Mouse (Mus musculus): ENCODE results near the gene Rin3. TPM values are rescaled to one million over a fixed set of nuclear protein-coding genes. Genes with fewer than 3 reads are reported as not detected.

Gene Rin3
- polyA plus RNA-seq, 1 experiment = 40.9 TPM

DNA sequence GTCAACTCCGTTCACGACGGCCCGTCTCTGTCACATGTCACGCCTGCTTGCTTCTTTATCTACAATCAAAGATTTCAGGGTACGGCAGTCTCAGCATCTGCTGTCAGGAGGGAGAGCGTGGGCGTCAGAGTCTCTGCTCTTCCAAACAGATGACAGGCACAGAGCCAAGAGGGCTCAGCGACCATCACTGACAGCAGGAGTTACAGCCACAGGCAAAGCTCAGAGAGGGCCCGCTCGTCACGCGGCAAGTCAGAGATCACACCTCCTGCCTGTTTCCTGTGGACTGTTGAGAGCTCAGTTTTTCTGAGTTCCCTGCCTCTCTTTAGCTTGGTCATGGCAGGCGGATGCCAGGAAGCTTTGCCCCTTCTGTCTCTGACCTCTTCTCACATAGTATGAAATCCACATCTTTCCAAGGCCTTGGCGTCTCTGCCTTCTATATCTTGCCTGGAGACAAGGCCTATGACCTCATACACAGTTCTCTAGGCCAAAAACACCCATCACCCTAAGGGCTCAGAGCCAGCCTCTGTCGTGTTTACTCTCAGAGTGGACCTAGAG, 25.7 kb downstream of the Rin3 start:
- H3K4me3 ChIP-seq (replicated peaks; ENCODE audit: extremely low read depth, low read depth, low read length) = no peak overlapping the region
- TF ChIP-seq CTCF (IDR thresholded peaks at IDR 0.05; ENCODE audit: insufficient read depth, low read length) (no peak), POLR2A (IDR thresholded peaks at IDR 0.05; ENCODE audit: borderline replicate concordance, extremely low read depth, low read depth, low read length) (no peak)
- peak; percentile 42 for DNase-seq
- WGBS = 24% methylated on average over 16 of the region's 16 CpGs
- peaks cover 37% of the 10 kb centered on the region for H3K4me1 ChIP-seq (ENCODE audit: control insufficient read depth, insufficient read depth, low read length)

DNA sequence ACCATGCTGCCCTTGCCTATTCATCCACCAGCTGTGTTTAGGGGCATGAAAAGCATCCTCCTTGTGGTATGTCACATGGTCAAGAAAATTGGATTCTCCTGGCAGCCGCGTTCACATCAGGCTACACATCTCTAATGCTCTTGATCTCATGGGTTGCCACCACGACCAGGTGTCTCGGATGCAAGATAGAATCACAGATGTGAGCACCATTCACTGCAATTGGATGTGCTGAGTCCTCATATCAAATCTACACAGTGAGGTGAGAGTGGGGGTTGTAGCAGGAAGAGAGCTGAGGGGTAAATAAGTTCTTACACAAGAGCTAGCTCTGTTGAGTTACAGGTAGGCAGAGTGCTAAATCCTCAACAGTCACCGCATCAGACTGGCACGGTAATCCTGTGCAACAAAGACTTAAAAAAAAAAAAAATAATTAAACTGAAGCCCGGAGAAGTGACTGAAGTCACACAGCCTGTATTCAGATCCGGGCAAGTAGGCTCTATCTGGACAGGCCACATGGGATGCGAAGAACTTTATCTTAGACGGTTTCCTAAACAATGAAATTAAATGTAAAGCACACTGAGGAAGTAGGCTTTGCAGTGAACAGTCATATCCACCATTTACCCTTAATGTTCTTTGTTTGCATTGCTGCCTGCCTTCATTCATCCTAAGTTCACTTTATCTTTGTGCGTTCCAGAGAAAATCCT, 26.4 kb downstream of the Rin3 start:
- Histone ChIP-seq H3K4me1 (ENCODE audit: control insufficient read depth, insufficient read depth, low read length) (peaks cover 32% of the 10 kb centered on the region), H3K4me3 (replicated peaks; ENCODE audit: extremely low read depth, low read depth, low read length) (no peak overlapping the region)
- WGBS = 83% methylated on average over 11 of the region's 11 CpGs
- DNase-seq = no peak
- TF ChIP-seq POLR2A (IDR thresholded peaks at IDR 0.05; ENCODE audit: borderline replicate concordance, extremely low read depth, low read depth, low read length) (no peak), CTCF (IDR thresholded peaks at IDR 0.05; ENCODE audit: insufficient read depth, low read length) (no peak)

DNA sequence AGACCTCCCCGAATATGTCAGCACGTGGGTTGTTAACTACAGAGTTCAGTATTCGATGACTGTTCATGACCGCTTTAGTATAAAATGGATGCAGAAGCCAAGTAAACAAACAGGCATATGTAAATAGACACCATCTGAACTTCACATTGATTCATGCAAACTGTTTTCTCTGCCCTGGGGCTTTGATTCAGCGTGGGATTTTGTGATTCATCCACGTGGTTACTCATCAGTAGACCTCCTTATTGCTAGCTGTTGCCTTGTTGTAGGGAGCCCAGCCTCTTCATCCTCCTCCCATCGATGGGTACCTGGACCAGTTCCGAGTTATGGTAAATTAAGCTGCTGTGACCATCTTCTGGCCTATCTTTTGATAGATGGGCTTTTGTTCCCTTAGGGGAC, 26.9 kb downstream of the Rin3 start:
- H3K4me3 ChIP-seq (replicated peaks; ENCODE audit: extremely low read depth, low read depth, low read length) = no peak overlapping the region
- TF ChIP-seq CTCF (IDR thresholded peaks at IDR 0.05; ENCODE audit: insufficient read depth, low read length) (no peak), POLR2A (IDR thresholded peaks at IDR 0.05; ENCODE audit: borderline replicate concordance, extremely low read depth, low read depth, low read length) (no peak)
- 91% methylated on average over 8 of the region's 8 CpGs for WGBS

DNA sequence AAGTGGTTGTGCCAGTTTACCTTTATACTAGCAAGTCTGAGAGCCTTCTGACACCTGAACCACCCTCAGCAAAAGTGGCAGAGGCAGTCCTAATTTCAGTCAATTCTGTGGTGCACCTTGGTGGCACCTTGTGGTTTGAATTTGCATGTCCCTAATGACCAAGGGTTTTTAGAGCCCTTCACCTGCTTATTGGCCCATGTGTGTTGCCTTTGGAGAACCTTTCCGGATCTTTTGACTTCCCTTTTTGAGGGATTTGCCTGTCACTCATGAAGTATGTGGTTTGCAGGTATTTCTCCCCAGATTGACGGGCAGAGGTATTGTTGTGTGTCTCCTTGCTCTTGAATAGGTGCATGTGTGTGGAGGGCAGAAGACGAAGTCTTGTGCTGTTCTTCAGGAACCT, 27.4 kb downstream of the Rin3 start:
- TF ChIP-seq POLR2A (IDR thresholded peaks at IDR 0.05; ENCODE audit: borderline replicate concordance, extremely low read depth, low read depth, low read length) = no peak
- TF ChIP-seq CTCF (IDR thresholded peaks at IDR 0.05; ENCODE audit: insufficient read depth, low read length) = no peak
- WGBS = 94% methylated on average over 3 of the region's 3 CpGs
- Histone ChIP-seq H3K4me3 (replicated peaks; ENCODE audit: extremely low read depth, low read depth, low read length) (no peak overlapping the region), H3K4me1 (ENCODE audit: control insufficient read depth, insufficient read depth, low read length) (peaks cover 28% of the 10 kb centered on the region)
- DNase-seq = no peak

More for the DNA sequence above, 26.9 kb downstream of the Rin3 start:
- H3K4me1 ChIP-seq (ENCODE audit: control insufficient read depth, insufficient read depth, low read length) = peaks cover 29% of the 10 kb centered on the region
- no peak for DNase-seq

DNA sequence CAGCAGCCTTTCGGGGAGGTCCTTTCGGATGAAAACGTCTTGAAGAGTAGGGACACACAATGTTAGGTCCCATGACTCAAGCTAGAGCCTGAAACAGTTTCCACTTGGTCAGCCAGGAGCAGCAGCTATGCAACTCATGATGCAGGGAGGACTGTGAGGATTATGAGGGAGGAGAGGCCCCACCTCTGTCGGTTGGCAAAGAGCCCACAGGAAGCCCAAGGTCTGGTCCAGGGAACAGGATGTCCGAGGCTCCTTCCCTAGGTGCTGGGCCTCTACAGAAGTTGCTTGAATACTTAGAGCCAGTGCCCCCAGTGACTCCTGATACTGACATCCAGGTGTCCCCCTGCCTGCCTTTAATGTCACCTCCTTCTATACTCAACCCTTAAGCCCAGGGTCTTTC, 28.6 kb downstream of the Rin3 start:
- TF ChIP-seq CTCF (IDR thresholded peaks at IDR 0.05; ENCODE audit: insufficient read depth, low read length) = no peak
- no peak for TF ChIP-seq POLR2A (IDR thresholded peaks at IDR 0.05; ENCODE audit: borderline replicate concordance, extremely low read depth, low read depth, low read length)
- DNase-seq = no peak
- Histone ChIP-seq H3K4me1 (ENCODE audit: control insufficient read depth, insufficient read depth, low read length) (peaks cover 21% of the 10 kb centered on the region), H3K4me3 (replicated peaks; ENCODE audit: extremely low read depth, low read depth, low read length) (no peak overlapping the region)
- 64% methylated on average over 5 of the region's 5 CpGs for WGBS

DNA sequence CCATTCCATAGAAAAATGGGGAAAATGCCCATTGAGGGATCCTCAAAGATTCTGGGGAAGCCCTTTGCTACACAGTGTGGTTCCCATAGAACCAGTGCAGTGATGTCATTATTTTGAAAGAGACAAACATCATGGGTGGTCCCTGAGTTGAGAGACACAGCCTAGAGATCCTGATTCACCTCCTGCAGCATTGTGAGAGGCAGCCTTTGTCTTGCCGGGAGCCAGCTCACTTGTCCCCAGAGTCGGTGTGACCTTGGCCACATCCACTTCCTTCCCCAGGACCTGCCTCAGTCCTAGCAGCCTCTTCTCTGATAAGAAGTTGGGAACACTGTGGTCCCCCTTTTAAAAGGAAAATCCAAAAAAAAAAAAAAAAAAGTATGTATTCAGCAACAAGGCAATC, 36.3 kb downstream of the Rin3 start:
- DNase-seq = no peak
- Histone ChIP-seq H3K4me3 (replicated peaks; ENCODE audit: extremely low read depth, low read depth, low read length) (no peak overlapping the region), H3K4me1 (ENCODE audit: control insufficient read depth, insufficient read depth, low read length) (peaks cover 14% of the 10 kb centered on the region)
- TF ChIP-seq CTCF (IDR thresholded peaks at IDR 0.05; ENCODE audit: insufficient read depth, low read length) (no peak), POLR2A (IDR thresholded peaks at IDR 0.05; ENCODE audit: borderline replicate concordance, extremely low read depth, low read depth, low read length) (peak; percentile 17; the same call in 1 of the 2 replicates)
- 22% methylated on average over 2 of the region's 2 CpGs for WGBS

DNA sequence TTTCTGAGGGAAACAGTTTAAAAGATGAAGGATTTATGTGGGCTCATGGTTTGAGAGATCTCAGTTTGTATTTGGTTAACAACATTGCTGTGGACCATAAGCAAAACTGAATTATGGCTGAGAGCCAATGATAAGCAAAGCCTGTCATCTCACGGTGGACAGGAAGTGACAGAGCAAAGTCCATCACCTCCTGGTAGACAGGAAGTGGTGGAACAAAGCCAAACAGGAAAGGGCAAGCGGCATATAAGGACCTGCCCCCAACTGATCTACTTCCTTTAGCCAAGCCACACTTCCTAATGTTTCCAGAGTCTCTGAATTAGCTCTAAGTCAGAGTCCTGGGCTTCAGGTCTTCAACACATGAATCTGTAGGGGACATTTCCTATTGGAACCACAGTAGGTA, 37.1 kb downstream of the Rin3 start:
- WGBS = 31% methylated on average over 2 of the region's 2 CpGs
- Histone ChIP-seq H3K4me3 (replicated peaks; ENCODE audit: extremely low read depth, low read depth, low read length) (no peak overlapping the region), H3K4me1 (ENCODE audit: control insufficient read depth, insufficient read depth, low read length) (peaks cover 17% of the 10 kb centered on the region)
- TF ChIP-seq CTCF (IDR thresholded peaks at IDR 0.05; ENCODE audit: insufficient read depth, low read length) = no peak
- DNase-seq = no peak

DNA sequence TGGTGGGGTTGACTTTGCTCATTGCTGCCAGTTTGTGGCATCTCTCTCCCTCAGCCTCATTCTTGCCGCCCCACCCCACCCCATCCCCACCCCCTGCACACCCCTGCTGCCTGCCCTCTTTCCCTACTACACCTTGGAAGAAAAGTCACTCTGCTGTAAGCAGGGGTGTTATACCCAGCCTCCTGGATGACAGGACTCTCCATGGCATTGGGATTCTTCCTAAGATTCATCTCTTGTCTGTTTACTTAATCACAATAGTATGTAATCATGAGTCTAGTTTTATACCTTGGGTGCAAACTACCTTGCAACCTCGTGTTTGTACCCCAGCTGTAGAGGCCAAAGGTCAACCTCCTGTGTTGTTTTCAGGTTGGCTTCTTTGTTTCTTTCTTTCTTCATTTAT, 37.5 kb downstream of the Rin3 start:
- 39% methylated on average over 2 of the region's 2 CpGs for WGBS
- H3K4me3 ChIP-seq (replicated peaks; ENCODE audit: extremely low read depth, low read depth, low read length) = no peak overlapping the region
- TF ChIP-seq CTCF (IDR thresholded peaks at IDR 0.05; ENCODE audit: insufficient read depth, low read length) = no peak
- no peak for TF ChIP-seq POLR2A (IDR thresholded peaks at IDR 0.05; ENCODE audit: borderline replicate concordance, extremely low read depth, low read depth, low read length)
- no peak for DNase-seq
- peaks cover 17% of the 10 kb centered on the region for H3K4me1 ChIP-seq (ENCODE audit: control insufficient read depth, insufficient read depth, low read length)

DNA sequence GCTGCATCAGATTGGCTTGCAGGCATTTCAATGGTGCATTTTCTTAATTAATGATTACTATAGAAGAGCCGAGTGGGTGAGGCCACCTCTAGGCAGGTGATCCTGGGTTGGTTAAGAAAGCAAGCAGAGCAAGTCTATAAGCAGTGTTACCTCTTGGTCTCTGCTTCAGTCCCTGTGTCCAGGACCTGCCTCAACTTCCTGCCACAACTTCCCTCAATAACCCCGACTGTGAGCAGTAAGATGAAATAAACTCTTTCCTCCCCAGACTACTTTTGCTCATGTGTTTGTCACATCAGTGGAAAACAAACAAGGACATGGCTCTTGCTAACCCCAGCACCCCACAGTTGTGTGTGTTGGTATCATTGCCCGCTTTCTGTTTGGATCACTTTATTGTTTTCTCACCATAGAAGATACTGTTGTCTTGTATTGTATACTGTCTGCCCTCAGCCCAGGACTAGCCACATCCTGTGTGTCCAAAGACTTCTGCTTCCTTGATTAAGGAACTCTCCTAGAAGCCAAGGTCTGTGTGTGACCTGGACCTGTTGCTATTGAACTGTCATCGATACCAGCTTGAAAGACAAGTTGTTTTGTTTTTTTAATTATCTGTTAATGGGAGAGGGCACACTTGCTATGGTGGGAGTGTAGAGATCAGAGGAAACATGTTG, 38.3 kb downstream of the Rin3 start:
- Histone ChIP-seq H3K4me1 (ENCODE audit: control insufficient read depth, insufficient read depth, low read length) (peaks cover 21% of the 10 kb centered on the region), H3K4me3 (replicated peaks; ENCODE audit: extremely low read depth, low read depth, low read length) (no peak overlapping the region)
- 52% methylated on average over 4 of the region's 4 CpGs for WGBS
- no peak for DNase-seq
- no peak for TF ChIP-seq POLR2A (IDR thresholded peaks at IDR 0.05; ENCODE audit: borderline replicate concordance, extremely low read depth, low read depth, low read length)
- TF ChIP-seq CTCF (IDR thresholded peaks at IDR 0.05; ENCODE audit: insufficient read depth, low read length) = no peak

DNA sequence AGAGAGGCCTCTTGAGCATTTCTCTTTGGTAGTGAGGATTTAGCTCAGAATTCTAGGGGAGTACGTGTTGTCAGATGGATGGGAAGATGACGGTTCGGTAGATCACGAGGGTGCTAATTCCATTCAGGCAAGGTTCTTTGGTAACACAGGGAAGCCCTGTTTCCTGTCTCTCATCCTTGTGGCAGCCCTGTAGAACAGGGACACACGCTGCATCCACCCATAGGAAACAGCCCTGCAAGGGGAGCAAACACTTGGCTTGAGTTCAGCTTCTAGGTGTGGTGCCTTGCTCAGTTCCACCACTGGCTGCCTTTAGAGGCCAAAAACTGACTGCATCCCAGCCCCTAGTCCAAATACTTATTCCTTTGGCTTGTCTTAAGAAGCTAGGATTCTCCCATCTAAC, 39.0 kb downstream of the Rin3 start:
- TF ChIP-seq POLR2A (IDR thresholded peaks at IDR 0.05; ENCODE audit: borderline replicate concordance, extremely low read depth, low read depth, low read length) (no peak), CTCF (IDR thresholded peaks at IDR 0.05; ENCODE audit: insufficient read depth, low read length) (no peak)
- DNase-seq = no peak
- no peak overlapping the region for H3K4me3 ChIP-seq (replicated peaks; ENCODE audit: extremely low read depth, low read depth, low read length)
- 66% methylated on average over 5 of the region's 5 CpGs for WGBS
- peaks cover 21% of the 10 kb centered on the region for H3K4me1 ChIP-seq (ENCODE audit: control insufficient read depth, insufficient read depth, low read length)
